Mouse (Mus musculus) forebrain, embryonic 16.5 days (tissue): Measurements from ENCODE around the gene Ap1s3. TPM values are rescaled to one million over a fixed set of nuclear protein-coding genes. Genes with fewer than 3 reads are reported as not detected.

ENCODE experiments used
- ATAC-seq: fragments of 200-750 bp; cut with Nextera tagmentation; 2 replicates; pipeline ENCODE4 v1.8.0; 2017; ENCODE audit warnings: mild to moderate bottlenecking, moderate library complexity
- H3K27ac ChIP-seq: fragments of 300-500 bp; sonication (generic); 2 replicates; pipeline ENCODE4 v1.5.1; 2014; ENCODE audit warnings: low read length, control low read depth
- H3K27me3 ChIP-seq: fragments of 300-500 bp; sonication (generic); replicated peaks from 2 replicates; pipeline ENCODE4 v1.6.1; 2014; ENCODE audit warnings: low read length; ENCODE audit not compliant: control insufficient read depth, insufficient read depth
- H3K36me3 ChIP-seq: fragments of 300-500 bp; sonication (generic); 2 replicates; pipeline ENCODE4 v1.6.1; 2014; ENCODE audit not compliant: control insufficient read depth, insufficient read depth
- H3K4me1 ChIP-seq: fragments of 300-500 bp; sonication (generic); replicated peaks from 2 replicates; pipeline ENCODE4 v1.6.1; 2014; ENCODE audit warnings: low read length; ENCODE audit not compliant: control insufficient read depth, insufficient read depth
- H3K4me2 ChIP-seq: fragments of 300-500 bp; sonication (generic); 2 replicates; pipeline ENCODE4 v1.6.1; 2014; ENCODE audit warnings: mild to moderate bottlenecking, low read length, control low read depth
- H3K4me3 ChIP-seq: fragments of 300-500 bp; sonication (generic); replicated peaks from 2 replicates; pipeline ENCODE4 v1.5.1; 2014; ENCODE audit warnings: mild to moderate bottlenecking, low read length, control low read depth
- H3K9ac ChIP-seq: fragments of 300-500 bp; sonication (generic); replicated peaks from 2 replicates; pipeline ENCODE4 v1.6.1; 2014; ENCODE audit warnings: low read depth, low read length, control low read depth
- H3K9me3 ChIP-seq: fragments of 300-500 bp; sonication (generic); 2 replicates; pipeline ENCODE4 v1.6.1; 2016; ENCODE audit warnings: low read length; ENCODE audit not compliant: control insufficient read depth
- WGBS: fragments of 180-500 bp; shearing (Covaris S2); extraction: QIAGEN DNeasy Blood & Tissue Kit; methylation state at CpG from one replicate; pipeline ENCODE4 v1.1.7; 2014; 5-methylcytosine and 5-hydroxymethylcytosine counted together
- polyA plus RNA-seq: library from polyadenylated mRNA; unstranded; fragments of >200 nt; fragmentation: Nextera tagmentation; extraction: Ambion mirVana; gene quantifications from 2 replicates; pipeline ENCODE4 v1.2.1, GENCODE M21; 2015

The Ap1s3 gene
- polyA plus RNA-seq, 1 experiment from 2014 or later, result not detected

GRCm38 (mm10) chr1:79704672-79705071, 32.9 kb upstream of the Ap1s3 start:
- no peak for ATAC-seq
- Histone ChIP-seq H3K36me3 (peaks cover 5% of the 10 kb centered on the region), H3K9me3 (no peaks in the 10 kb centered on the region), H3K9ac (no peak overlapping the region), H3K27me3 (no peaks in the 10 kb centered on the region), H3K4me1 (no peaks in the 10 kb centered on the region), H3K4me3 (no peak overlapping the region), H3K27ac (no peak overlapping the region), H3K4me2 (no peak overlapping the region)
- 96% methylated on average over 2 of the region's 2 CpGs for WGBS

- Histone ChIP-seq H3K4me2 (no peak overlapping the region), H3K9ac (no peak overlapping the region), H3K27me3 (no peaks in the 10 kb centered on the region), H3K4me1 (no peaks in the 10 kb centered on the region), H3K9me3 (no peaks in the 10 kb centered on the region), H3K27ac (no peak overlapping the region), H3K36me3 (peaks cover 5% of the 10 kb centered on the region), H3K4me3 (no peak overlapping the region)
- ATAC-seq, result no peak
- 91% methylated on average over 8 of the region's 8 CpGs for WGBS
Observed at GRCm38 (mm10) chr1:79703520-79703919, 31.7 kb upstream of the Ap1s3 start.

GRCm38 (mm10) chr1:79698506-79698905, 26.7 kb upstream of the Ap1s3 start:
- Histone ChIP-seq H3K36me3 (no peaks in the 10 kb centered on the region), H3K4me2 (no peak overlapping the region), H3K9ac (no peak overlapping the region), H3K4me1 (peaks cover 11% of the 10 kb centered on the region), H3K4me3 (no peak overlapping the region), H3K27me3 (no peaks in the 10 kb centered on the region), H3K27ac (no peak overlapping the region), H3K9me3 (no peaks in the 10 kb centered on the region)
- ATAC-seq, result no peak
- WGBS, result 81% methylated on average over 2 of the region's 2 CpGs

- Histone ChIP-seq H3K4me1 (peaks cover 11% of the 10 kb centered on the region), H3K9ac (no peak overlapping the region), H3K36me3 (no peaks in the 10 kb centered on the region), H3K4me2 (peak overlapping the region; percentile 12; the same call in 1 of the 2 replicates), H3K27me3 (no peaks in the 10 kb centered on the region), H3K27ac (peak overlapping the region; percentile 68), H3K4me3 (no peak overlapping the region), H3K9me3 (no peaks in the 10 kb centered on the region)
- 1% methylated on average over 9 of the region's 9 CpGs for WGBS
- peak; percentile 91 for ATAC-seq
Observed at GRCm38 (mm10) chr1:79697382-79697781, 25.6 kb upstream of the Ap1s3 start.

GRCm38 (mm10) chr1:79696933-79697332, 25.2 kb upstream of the Ap1s3 start:
- Histone ChIP-seq H3K9me3 (no peaks in the 10 kb centered on the region), H3K27ac (no peak overlapping the region), H3K4me1 (peaks cover 11% of the 10 kb centered on the region), H3K4me3 (no peak overlapping the region), H3K36me3 (no peaks in the 10 kb centered on the region), H3K27me3 (no peaks in the 10 kb centered on the region), H3K9ac (no peak overlapping the region), H3K4me2 (no peak overlapping the region)
- ATAC-seq, result peak; percentile 44; the same call in 1 of the 2 replicates
- WGBS, result 45% methylated on average over 5 of the region's 5 CpGs

DNA sequence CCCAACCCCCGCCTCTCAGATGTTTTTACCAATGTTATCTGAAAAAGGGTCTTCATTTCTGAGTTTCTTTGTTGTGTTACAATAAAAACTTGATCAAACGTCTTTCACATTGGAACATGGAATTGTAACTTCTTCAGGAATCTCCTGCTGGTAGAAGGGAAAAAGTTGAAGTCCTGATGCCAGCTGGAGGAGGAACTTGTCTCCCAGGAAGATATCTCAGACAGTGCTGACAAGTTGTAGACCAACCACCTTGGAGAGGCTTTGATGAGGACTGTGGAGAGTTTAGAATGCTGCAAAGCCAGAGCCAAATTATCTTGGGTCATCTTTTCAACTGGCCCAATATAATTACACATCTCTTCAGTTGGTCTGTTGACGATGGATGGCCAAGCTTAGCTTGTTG, 20.7 kb upstream of the Ap1s3 start:
- Histone ChIP-seq H3K9ac (no peak overlapping the region), H3K27ac (no peak overlapping the region), H3K4me2 (no peak overlapping the region), H3K4me1 (peaks cover 6% of the 10 kb centered on the region), H3K4me3 (no peak overlapping the region), H3K27me3 (no peaks in the 10 kb centered on the region), H3K36me3 (no peaks in the 10 kb centered on the region), H3K9me3 (no peaks in the 10 kb centered on the region)
- 90% methylated on average over 3 of the region's 3 CpGs for WGBS
- ATAC-seq, result no peak

GRCm38 (mm10) chr1:79687254-79687653, 15.5 kb upstream of the Ap1s3 start:
- H3K27ac ChIP-seq, result no peak overlapping the region
- H3K4me1 ChIP-seq, result no peaks in the 10 kb centered on the region
- H3K4me2 ChIP-seq, result no peak overlapping the region
- ATAC-seq, result no peak
- 81% methylated on average over 1 of the region's 1 CpGs for WGBS
- no peaks in the 10 kb centered on the region for H3K9me3 ChIP-seq
- no peaks in the 10 kb centered on the region for H3K27me3 ChIP-seq
- H3K4me3 ChIP-seq, result no peak overlapping the region
- no peaks in the 10 kb centered on the region for H3K36me3 ChIP-seq
- H3K9ac ChIP-seq, result no peak overlapping the region

DNA sequence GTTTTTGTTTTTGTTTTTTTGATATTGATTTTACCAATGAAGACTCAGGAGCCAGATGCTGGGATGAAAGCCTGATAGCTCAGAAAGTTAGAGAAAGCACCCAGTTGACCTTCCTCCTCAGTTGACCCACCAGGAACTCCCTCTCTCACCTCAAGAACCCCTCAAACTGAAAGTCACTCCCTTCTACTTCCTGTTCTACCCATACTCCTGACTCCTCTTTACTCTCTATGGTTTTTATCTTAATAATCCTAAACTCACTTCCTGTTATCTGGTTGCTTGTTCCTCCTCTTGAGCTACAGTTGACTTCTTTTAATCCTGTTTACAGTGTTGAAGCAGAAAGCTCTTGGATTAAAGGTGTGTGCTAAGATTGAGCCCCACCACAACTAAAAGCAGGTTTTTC, 12.3 kb upstream of the Ap1s3 start:
- Histone ChIP-seq H3K27me3 (no peaks in the 10 kb centered on the region), H3K9me3 (no peaks in the 10 kb centered on the region), H3K27ac (no peak overlapping the region), H3K36me3 (no peaks in the 10 kb centered on the region), H3K4me2 (no peak overlapping the region), H3K4me1 (no peaks in the 10 kb centered on the region), H3K9ac (no peak overlapping the region), H3K4me3 (no peak overlapping the region)
- ATAC-seq, result no peak

GRCm38 (mm10) chr1:79682936-79683335, 11.2 kb upstream of the Ap1s3 start:
- Histone ChIP-seq H3K4me3 (no peak overlapping the region), H3K9me3 (no peaks in the 10 kb centered on the region), H3K9ac (no peak overlapping the region), H3K4me2 (no peak overlapping the region), H3K36me3 (no peaks in the 10 kb centered on the region), H3K27ac (no peak overlapping the region), H3K4me1 (no peaks in the 10 kb centered on the region), H3K27me3 (no peaks in the 10 kb centered on the region)
- WGBS, result 17% methylated on average over 5 of the region's 5 CpGs
- ATAC-seq, result no peak

DNA sequence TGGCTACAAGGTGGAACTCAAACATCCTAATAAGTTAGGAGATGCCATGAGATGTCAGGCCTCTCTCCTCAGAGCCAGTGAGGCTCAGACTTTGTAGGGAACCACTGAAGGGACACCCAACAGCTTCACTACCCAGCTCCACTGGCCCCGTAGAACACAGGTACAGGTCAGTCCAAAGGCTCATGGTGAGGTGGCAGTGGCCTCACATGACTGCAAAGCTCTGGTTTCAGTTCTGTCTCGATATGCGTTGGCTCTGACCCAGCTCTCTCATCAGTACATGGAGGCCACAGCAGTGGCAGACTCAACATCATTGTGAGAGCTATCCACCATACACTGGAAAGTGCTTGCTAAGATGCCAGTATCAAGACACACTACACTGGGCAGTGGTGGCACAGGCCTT, 9.0 kb upstream of the Ap1s3 start:
- no peaks in the 10 kb centered on the region for H3K9me3 ChIP-seq
- no peak overlapping the region for H3K9ac ChIP-seq
- H3K4me3 ChIP-seq, result no peak overlapping the region
- H3K4me1 ChIP-seq, result no peaks in the 10 kb centered on the region
- ATAC-seq, result no peak
- H3K27ac ChIP-seq, result no peak overlapping the region
- 98% methylated on average over 3 of the region's 3 CpGs for WGBS
- no peak overlapping the region for H3K4me2 ChIP-seq
- no peaks in the 10 kb centered on the region for H3K36me3 ChIP-seq
- no peaks in the 10 kb centered on the region for H3K27me3 ChIP-seq
